Mouse (Mus musculus) intestine, embryonic 15.5 days (tissue): ENCODE data around the gene Stac2. TPM values are rescaled to one million over a fixed set of nuclear protein-coding genes. Genes with fewer than 3 reads are reported as not detected.

ENCODE experiments used
- ATAC-seq: fragments of 200-750 bp; cut with Nextera tagmentation; 2 replicates; pipeline ENCODE4 v1.8.0; 2017; ENCODE audit warnings: moderate TSS enrichment, moderate library complexity
- H3K27ac ChIP-seq: fragments of 300-500 bp; sonication (generic); 2 replicates; pipeline ENCODE4 v1.5.1; 2015; ENCODE audit warnings: mild to moderate bottlenecking, inconsistent platforms
- H3K27me3 ChIP-seq: fragments of 300-500 bp; sonication (generic); replicated peaks from 2 replicates; pipeline ENCODE4 v1.6.1; 2015; ENCODE audit warnings: inconsistent platforms
- H3K36me3 ChIP-seq: fragments of 300-500 bp; sonication (generic); 2 replicates; pipeline ENCODE4 v1.6.1; 2015; ENCODE audit warnings: inconsistent platforms
- H3K4me1 ChIP-seq: fragments of 300-500 bp; sonication (generic); replicated peaks from 2 replicates; pipeline ENCODE4 v1.6.1; 2015; ENCODE audit warnings: inconsistent platforms
- H3K4me2 ChIP-seq: fragments of 300-500 bp; sonication (generic); replicated peaks from 2 replicates; pipeline ENCODE4 v1.6.1; 2015; ENCODE audit warnings: mild to moderate bottlenecking, inconsistent platforms
- H3K4me3 ChIP-seq: fragments of 300-500 bp; sonication (generic); replicated peaks from 2 replicates; pipeline ENCODE4 v1.5.1; 2015; ENCODE audit warnings: inconsistent platforms
- H3K9ac ChIP-seq: fragments of 300-500 bp; sonication (generic); 2 replicates; pipeline ENCODE4 v1.6.1; 2015; ENCODE audit warnings: inconsistent platforms
- H3K9me3 ChIP-seq: fragments of 300-500 bp; sonication (generic); 2 replicates; pipeline ENCODE4 v1.6.1; 2016; ENCODE audit warnings: inconsistent platforms
- WGBS: fragments of 180-500 bp; shearing (Covaris S2); methylation state at CpG from one replicate; pipeline ENCODE4 v1.1.7; 2015; 5-methylcytosine and 5-hydroxymethylcytosine counted together
- polyA plus RNA-seq: library from polyadenylated mRNA; unstranded; fragments of >200 nt; fragmentation: Nextera tagmentation; extraction: Ambion mirVana; gene quantifications from 2 replicates; pipeline ENCODE4 v1.2.1, GENCODE M21; 2015

The Stac2 gene
- polyA plus RNA-seq, 1 experiment from 2014 or later: 0.29 TPM

DNA sequence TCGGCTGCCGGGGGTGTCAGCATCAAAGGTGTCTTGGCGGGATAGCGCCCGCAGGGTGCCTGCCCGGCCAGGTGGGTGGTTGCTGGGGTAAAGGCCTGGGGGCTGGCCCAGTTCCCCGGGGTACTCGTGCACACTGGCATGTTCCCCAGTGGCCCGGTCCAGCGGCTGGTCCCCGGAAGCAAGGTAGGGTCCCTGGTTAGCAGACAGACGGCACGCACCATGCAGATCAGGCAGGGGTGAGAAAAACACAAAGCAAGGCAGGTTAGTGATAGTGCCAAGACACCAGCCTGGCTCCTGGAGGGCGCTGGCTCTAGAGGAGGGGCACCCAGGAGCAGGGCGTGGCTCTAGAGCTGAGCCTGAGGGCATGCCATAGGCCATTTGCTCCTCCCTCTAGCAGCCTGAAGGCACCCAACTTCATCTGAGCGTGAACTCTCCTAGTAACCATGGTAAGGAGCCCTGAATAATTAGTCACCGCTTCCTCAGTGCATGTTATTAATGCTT lies 50.0 kb downstream of the Stac2 start:
- 45% methylated on average over 17 of the region's 17 CpGs for WGBS
- Histone ChIP-seq H3K27me3 (peaks cover 7% of the 10 kb centered on the region), H3K4me1 (peaks cover 12% of the 10 kb centered on the region; the same call in 1 of the 2 replicates), H3K9ac (no peak overlapping the region), H3K36me3 (no peaks in the 10 kb centered on the region; the same call in 1 of the 2 replicates), H3K4me3 (peak overlapping the region; percentile 19; the same call in 1 of the 2 replicates), H3K27ac (no peak overlapping the region), H3K9me3 (no peaks in the 10 kb centered on the region; the same call in 1 of the 2 replicates), H3K4me2 (peak overlapping the region; percentile 48)
- peak; percentile 52; the same call in 1 of the 2 replicates for ATAC-seq

DNA sequence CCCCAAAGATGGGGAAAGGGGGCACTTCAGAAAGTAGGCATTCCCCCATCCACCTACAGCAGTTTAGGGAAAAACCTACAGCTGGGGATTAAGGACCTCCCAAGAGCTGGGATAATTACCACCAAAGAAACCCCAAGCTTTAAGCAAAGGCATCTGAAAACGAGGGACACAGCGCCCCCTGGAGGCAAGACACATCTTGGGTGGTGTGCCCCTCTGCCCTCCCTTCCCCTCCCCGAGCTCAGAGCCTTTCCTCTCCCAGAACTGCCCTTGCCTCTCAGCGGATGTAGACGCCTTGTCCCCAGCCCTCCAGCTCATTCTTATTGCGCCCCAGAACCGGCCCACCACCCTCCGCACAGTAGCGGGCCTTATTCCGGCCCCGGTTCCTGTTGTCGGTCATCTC lies 50.6 kb downstream of the Stac2 start:
- H3K9me3 ChIP-seq: no peaks in the 10 kb centered on the region; the same call in 1 of the 2 replicates
- ATAC-seq: no peak
- H3K36me3 ChIP-seq: no peaks in the 10 kb centered on the region; the same call in 1 of the 2 replicates
- peak overlapping the region; percentile 19 for H3K4me3 ChIP-seq
- no peak overlapping the region for H3K27ac ChIP-seq
- H3K4me1 ChIP-seq: peaks cover 12% of the 10 kb centered on the region; the same call in 1 of the 2 replicates
- H3K27me3 ChIP-seq: peaks cover 7% of the 10 kb centered on the region
- H3K4me2 ChIP-seq: peak overlapping the region; percentile 48
- H3K9ac ChIP-seq: no peak overlapping the region
- 23% methylated on average over 12 of the region's 12 CpGs for WGBS

DNA sequence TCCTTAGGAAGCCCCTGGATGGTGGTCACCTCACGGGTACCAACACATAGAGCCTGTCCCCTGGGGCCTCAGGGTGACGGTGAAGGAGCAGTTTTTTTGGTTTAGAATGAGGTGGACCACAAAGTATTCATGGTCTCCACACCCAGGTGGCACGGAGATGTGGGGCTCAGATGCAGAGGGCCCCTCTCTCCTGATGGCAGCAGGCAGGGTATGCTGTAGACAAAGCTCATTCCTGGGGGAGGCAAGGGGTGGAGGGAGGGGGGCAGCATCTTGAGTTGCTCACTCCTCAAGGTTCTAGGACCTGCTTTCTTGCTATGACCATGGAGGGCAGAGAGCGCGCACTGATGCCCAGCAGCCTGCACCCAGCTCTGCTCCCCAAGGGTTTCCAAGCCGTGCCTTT lies 51.3 kb downstream of the Stac2 start:
- Histone ChIP-seq H3K4me2 (no peak overlapping the region), H3K27me3 (peaks cover 7% of the 10 kb centered on the region), H3K4me3 (no peak overlapping the region), H3K9me3 (no peaks in the 10 kb centered on the region; the same call in 1 of the 2 replicates), H3K27ac (no peak overlapping the region), H3K4me1 (peaks cover 12% of the 10 kb centered on the region; the same call in 1 of the 2 replicates), H3K36me3 (no peaks in the 10 kb centered on the region; the same call in 1 of the 2 replicates), H3K9ac (no peak overlapping the region)
- ATAC-seq: no peak
- WGBS: 69% methylated on average over 6 of the region's 6 CpGs

DNA sequence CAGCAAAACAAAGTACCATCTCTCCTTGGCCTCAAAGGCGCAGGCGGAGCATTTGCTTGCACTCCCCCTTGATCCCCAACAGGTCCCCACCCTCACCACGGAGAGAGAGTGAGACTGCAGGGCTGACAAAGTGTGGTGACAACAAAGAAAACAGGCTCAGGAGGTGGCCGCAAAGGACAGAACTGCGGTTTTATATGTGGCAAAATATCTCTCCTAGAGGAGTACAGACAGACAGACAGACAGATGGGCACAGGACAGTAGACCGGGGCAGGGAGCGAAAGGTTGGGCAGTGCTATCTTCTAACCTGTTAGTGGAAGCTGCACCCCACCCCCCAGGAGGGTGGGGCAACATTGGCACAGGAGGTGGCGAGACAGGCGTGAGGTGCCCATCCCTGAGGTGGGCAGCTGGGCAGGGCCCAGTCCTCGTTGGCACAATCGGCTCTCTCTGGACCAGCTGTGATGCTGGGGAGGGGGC lies 51.9 kb downstream of the Stac2 start:
- H3K4me1 ChIP-seq: peaks cover 12% of the 10 kb centered on the region; the same call in 1 of the 2 replicates
- no peaks in the 10 kb centered on the region; the same call in 1 of the 2 replicates for H3K9me3 ChIP-seq
- no peak overlapping the region for H3K4me2 ChIP-seq
- ATAC-seq: no peak
- no peak overlapping the region for H3K9ac ChIP-seq
- 37% methylated on average over 11 of the region's 11 CpGs for WGBS
- no peak overlapping the region for H3K4me3 ChIP-seq
- peaks cover 7% of the 10 kb centered on the region for H3K27me3 ChIP-seq
- no peaks in the 10 kb centered on the region; the same call in 1 of the 2 replicates for H3K36me3 ChIP-seq
- H3K27ac ChIP-seq: no peak overlapping the region

DNA sequence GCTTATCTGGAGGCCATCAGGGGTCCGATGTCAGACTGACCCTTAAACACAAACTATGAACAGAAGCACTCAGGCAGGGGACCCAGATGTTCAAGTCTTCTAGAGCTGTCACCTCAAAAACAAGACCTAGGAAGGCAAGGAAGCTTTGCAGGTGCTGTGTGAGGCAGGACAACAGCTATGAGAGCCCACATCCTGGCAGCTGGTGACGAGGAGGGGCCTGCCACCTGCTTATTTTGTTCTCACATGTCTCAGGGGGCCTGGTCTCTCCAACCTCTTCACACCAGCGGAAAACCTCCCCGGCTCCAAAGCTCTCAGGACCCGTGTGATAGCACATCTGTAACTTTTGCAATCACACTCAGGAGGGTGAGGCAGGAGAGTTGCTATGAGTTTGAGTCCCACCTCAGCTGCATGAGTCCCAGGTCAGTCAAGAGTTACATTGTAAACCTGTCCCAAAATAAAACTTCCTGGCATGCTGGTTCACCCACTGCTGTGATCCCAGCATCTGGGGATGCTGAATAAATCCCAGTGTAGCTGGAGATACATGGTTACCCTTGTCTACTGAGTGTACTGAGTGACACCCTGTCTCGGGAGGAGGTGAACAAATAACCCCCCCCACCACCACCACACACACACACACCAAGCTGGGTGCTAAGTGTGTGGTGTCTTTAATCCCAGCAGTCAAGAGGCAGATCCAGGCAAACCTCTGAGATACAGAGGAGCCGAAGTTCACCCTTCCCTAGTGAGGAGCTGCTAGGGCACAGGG lies 52.7 kb downstream of the Stac2 start:
- no peak for ATAC-seq
- 19% methylated on average over 7 of the region's 7 CpGs for WGBS
- H3K4me3 ChIP-seq: no peak overlapping the region
- peaks cover 7% of the 10 kb centered on the region for H3K27me3 ChIP-seq
- H3K4me1 ChIP-seq: peaks cover 12% of the 10 kb centered on the region; the same call in 1 of the 2 replicates
- no peaks in the 10 kb centered on the region; the same call in 1 of the 2 replicates for H3K36me3 ChIP-seq
- no peaks in the 10 kb centered on the region; the same call in 1 of the 2 replicates for H3K9me3 ChIP-seq
- H3K4me2 ChIP-seq: no peak overlapping the region
- no peak overlapping the region for H3K9ac ChIP-seq
- no peak overlapping the region for H3K27ac ChIP-seq

DNA sequence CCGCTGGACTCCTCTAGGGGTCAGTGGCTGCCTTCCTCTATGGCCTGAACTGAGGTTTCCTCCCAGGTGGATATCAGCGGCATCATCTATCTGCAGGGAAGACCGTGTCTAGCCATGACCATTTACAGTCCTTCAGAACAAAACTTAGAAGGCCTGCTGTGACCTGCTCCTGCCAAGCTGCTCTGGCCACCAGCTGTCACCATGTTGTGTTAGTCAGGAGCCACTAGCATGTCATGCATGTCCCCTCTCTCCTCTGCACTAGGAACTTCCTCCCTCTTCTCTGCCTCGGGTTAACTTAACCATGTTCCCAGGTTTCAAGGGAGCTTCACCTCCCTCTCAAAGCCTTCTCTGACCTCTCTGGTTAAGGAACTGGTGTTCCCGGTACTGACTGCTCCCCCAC lies 53.5 kb downstream of the Stac2 start:
- ATAC-seq: no peak
- Histone ChIP-seq H3K27me3 (peaks cover 7% of the 10 kb centered on the region), H3K9ac (no peak overlapping the region), H3K27ac (no peak overlapping the region), H3K4me2 (no peak overlapping the region), H3K36me3 (no peaks in the 10 kb centered on the region; the same call in 1 of the 2 replicates), H3K4me1 (peaks cover 18% of the 10 kb centered on the region; the same call in 1 of the 2 replicates), H3K4me3 (no peak overlapping the region), H3K9me3 (no peaks in the 10 kb centered on the region; the same call in 1 of the 2 replicates)
- WGBS: 64% methylated on average over 5 of the region's 5 CpGs

DNA sequence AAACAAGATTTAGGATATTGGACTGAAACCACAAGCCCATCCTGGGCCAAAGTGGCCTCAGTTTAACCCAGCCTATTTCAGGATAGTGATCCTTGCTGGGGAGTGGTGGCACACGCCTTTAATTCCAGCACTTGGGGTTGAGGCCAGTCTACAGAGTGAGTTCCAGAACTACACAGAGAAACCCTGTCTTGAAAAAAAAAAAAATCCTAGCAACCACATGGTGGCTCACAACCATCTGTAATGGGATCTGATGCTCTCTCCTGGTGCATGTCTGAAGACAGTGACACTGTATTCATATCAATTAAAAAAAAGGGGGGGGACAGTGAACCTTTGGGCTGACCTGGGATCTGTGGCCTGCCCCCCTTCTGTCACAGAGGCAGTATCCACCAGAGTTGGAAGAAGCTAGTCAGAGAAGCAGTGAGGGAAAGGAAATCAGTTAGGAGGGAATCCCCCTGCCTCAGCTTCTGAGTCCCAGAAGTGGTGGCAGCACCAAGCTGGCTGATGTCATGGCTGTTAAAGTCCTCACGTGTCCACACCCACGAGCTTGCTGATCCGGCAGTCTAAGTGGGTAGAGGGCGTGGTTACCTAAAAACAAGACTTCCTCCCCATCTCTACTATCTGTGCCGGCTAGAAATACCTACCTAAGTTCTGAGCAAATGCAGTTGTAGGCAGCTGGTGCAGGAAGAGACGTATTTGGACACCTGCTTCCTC lies 54.2 kb downstream of the Stac2 start:
- Histone ChIP-seq H3K4me2 (no peak overlapping the region), H3K9me3 (no peaks in the 10 kb centered on the region), H3K9ac (no peak overlapping the region), H3K27ac (no peak overlapping the region), H3K27me3 (peaks cover 7% of the 10 kb centered on the region), H3K4me3 (no peak overlapping the region), H3K36me3 (no peaks in the 10 kb centered on the region), H3K4me1 (peaks cover 23% of the 10 kb centered on the region)
- no peak for ATAC-seq
- 55% methylated on average over 7 of the region's 7 CpGs for WGBS

DNA sequence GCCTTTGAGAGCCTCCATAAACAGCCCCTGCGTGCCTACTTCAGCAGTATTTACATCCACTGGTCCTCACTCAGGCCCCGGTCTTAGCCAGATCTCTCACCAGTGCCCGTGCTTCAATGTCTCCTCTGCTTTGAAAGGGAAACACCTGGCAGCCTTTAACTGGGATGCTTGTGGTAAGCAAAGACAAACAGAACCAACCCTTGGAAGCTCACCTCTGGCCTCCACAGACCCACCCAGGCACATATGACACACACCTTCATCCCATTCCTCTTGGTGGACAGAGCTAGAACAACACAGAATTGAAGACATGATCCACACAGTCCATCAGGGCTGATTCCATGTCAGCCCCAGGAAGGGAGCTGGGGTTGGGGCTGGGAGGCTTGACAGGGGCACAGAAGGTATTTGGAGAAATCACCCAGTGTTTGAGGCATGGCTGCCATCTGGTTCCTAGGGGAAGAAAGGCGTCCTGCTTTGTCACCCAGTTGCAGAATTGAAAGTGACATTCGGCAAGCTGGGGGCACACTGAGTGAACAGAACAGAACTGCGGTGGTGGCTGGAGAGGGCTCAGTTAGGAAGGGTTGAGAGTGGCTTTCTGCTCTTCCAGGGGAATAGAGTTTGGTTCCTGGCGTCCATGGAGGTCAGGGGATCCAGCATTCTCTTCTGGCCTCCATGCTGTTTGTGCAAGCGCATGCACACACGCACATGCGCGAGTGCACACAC lies 55.0 kb downstream of the Stac2 start:
- 74% methylated on average over 11 of the region's 11 CpGs for WGBS
- Histone ChIP-seq H3K27me3 (peaks cover 7% of the 10 kb centered on the region), H3K36me3 (no peaks in the 10 kb centered on the region), H3K4me1 (peaks cover 21% of the 10 kb centered on the region), H3K4me3 (no peak overlapping the region), H3K9me3 (no peaks in the 10 kb centered on the region), H3K9ac (no peak overlapping the region), H3K4me2 (no peak overlapping the region), H3K27ac (no peak overlapping the region)
- ATAC-seq: no peak

DNA sequence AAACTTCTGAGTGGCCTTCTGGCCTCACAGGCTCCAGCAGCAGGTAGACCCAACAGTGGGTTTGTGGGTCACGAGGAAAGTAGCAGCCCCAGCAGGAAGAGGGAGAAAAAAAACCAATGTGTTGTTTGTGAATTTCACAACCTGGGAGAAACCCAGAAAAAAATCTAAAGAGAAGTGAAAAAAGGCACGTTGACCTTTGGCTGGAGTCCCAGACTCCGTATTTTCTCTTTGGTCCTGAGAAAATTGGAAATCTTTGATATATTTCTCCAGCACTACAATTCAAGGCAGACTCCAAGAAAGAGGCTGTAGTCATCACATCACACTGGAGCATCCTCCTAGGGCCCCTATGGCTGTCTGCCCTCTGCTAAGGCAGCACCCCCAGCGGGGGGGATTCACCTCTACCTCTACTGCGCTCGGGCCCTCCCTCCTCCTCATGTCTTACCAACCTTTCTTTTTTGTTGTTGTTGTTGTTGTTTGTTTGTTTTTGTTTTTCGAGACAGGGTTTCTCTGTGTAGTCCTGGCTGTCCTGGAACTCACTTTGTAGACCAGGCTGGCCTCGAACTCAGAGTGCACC lies 55.8 kb downstream of the Stac2 start:
- Histone ChIP-seq H3K9me3 (no peaks in the 10 kb centered on the region), H3K27me3 (peaks cover 7% of the 10 kb centered on the region), H3K4me2 (no peak overlapping the region), H3K9ac (no peak overlapping the region), H3K4me3 (no peak overlapping the region), H3K4me1 (peaks cover 14% of the 10 kb centered on the region), H3K27ac (no peak overlapping the region), H3K36me3 (no peaks in the 10 kb centered on the region)
- 76% methylated on average over 8 of the region's 8 CpGs for WGBS
- ATAC-seq: no peak

DNA sequence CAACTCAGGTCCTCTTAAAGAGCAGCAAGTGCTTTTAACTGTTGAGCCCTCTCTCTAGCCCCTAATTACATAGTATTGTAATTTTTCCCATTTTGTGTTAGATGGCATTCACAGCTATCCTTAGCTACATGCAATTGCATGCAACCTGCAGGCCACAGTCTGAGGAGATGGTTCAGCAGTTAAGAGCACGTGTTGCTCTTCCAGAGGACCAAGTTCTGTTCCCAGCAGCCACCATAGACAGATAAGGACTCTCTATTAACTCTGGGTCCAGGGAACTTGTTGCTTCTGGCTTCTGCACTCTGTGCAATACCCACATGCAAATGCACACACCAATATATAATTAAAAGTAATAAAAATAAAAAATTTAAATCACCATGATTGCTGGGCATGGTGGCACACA lies 56.6 kb downstream of the Stac2 start:
- no peaks in the 10 kb centered on the region for H3K9me3 ChIP-seq
- no peak overlapping the region for H3K4me3 ChIP-seq
- H3K27me3 ChIP-seq: peaks cover 4% of the 10 kb centered on the region
- H3K36me3 ChIP-seq: no peaks in the 10 kb centered on the region
- no peak overlapping the region for H3K27ac ChIP-seq
- no peak for ATAC-seq
- WGBS: 62% methylated on average over 1 of the region's 1 CpGs
- no peak overlapping the region for H3K4me2 ChIP-seq
- H3K9ac ChIP-seq: no peak overlapping the region
- peaks cover 13% of the 10 kb centered on the region for H3K4me1 ChIP-seq

DNA sequence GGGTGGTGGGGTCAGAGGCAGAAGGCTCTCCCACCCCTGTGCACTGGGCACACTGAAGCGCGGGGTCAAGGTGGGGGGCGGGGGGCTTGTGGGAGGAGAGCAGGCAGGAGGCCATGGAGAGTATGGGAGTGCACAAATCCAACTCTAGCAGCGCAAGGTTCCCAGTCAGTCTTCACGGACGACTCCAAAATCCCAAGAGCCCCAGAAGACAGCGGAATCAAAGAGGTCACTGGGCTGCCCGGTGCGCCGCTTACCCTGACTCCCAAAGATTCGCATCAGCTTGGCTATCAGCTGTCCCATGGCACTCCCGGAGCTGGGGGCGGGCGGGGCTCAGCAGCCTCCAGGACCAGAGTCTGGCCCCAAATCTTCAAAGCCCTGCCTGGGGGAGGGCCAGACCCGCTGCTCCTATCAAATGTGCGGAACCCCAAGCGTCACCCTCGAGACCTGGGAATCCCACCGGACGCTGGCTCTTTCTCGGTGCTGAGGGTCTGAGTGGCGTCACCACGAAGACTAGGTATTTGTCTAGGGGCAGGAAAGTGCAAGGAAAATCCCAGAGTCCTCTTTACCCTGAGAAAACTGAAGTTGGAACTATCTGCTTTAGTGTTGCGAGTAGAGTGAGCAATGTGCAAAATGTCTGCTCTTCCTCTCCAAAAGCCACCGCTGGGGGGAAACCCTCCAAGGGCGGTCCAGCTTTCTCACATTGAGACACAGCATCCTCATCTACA lies 57.5 kb downstream of the Stac2 start, which contains the start of gene Arl5c:
TSS of gene Arl5c (minus strand) at position 618 of the 725 bp plus-strand sequence.
- Histone ChIP-seq H3K9ac (peak within 1 kb of the TSS; percentile 48), H3K9me3 (no peaks in the 10 kb centered on the region), H3K4me3 (peak within 1 kb of the TSS; percentile 54), H3K4me1 (peaks cover 13% of the 10 kb centered on the region), H3K4me2 (peak within 1 kb of the TSS; percentile 92), H3K27ac (peak within 1 kb of the TSS; percentile 24; the same call in 1 of the 2 replicates), H3K27me3 (no peaks in the 10 kb centered on the region; the same call in 1 of the 2 replicates), H3K36me3 (no peaks in the 10 kb centered on the region)
- ATAC-seq: peak; percentile 57
- 3% methylated on average over 26 of the region's 26 CpGs for WGBS
